Mouse (Mus musculus): ENCODE measurements around the gene Arx.

Gene Arx

DNA sequence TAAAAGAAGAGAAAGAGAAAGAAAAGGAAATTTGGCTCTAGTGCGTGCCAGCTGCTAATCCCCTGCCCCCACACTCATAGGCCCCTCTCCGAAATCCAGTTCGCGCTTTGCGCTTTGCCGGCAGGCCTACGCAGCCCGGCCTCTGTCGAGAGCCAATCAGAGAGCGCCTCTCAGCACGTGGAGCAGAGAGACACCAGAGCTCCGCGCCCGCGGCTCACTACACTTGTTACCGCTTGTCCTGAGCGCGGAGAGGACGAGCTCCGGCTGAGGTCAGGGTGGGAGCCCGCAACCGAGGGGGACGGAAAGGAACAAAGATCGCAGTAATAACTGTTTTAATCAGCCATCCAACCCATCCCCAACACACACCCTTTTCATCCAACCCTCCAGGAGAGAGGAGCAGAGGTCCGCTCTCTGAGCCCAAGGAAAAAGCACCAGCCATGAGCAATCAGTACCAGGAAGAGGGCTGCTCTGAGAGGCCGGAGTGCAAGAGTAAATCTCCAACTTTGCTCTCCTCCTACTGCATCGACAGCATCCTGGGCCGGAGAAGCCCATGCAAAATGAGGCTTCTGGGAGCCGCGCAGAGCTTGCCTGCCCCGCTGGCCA is at the start of gene Arx:
TSS of gene Arx (plus strand) at position 155 of the 603 bp plus-strand sequence.
- DNase-seq (ENCODE audit: low spot score) = no peak

DNA sequence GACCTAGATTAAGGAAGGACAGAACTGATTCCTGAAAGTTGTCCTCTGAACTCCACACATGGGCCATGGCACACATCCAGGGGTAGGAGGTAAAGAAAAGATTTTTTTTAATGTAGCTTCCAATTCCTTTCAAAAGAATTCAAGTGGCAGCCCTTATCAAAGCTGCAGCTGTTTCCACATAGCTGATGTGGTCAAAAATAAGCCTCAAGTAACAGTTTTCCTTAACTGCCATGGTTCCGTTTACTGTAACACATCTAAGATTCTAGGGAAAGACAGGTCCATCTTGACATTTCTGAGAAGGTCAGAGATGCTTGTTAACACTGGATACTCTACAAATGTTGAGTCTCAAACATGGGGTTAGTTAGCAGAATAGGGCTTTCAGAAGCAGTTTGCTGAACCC is 34.9 kb upstream of the Arx start:
- DNase-seq (ENCODE audit: low spot score) = no peak

DNA sequence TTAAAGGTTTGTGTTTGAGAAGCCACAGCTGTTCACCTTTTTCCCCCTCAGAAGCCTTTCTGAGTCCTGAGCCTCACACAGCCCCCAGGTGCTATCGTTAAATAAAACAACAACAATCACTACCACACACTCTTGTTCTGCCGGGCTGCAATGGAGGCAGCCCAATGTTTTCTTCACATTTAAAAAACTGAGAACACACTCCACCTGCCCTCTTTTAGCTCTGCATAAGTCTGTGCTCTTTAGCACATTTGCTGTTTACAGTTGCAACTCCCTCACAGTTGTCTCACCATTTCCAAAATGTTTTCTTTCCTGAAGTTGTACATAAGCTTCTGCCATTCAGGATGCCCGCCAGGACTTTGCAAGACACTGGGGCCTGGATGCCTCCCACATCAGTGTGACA is 10.6 kb upstream of the Arx start:
- no peak for DNase-seq (ENCODE audit: low spot score)

DNA sequence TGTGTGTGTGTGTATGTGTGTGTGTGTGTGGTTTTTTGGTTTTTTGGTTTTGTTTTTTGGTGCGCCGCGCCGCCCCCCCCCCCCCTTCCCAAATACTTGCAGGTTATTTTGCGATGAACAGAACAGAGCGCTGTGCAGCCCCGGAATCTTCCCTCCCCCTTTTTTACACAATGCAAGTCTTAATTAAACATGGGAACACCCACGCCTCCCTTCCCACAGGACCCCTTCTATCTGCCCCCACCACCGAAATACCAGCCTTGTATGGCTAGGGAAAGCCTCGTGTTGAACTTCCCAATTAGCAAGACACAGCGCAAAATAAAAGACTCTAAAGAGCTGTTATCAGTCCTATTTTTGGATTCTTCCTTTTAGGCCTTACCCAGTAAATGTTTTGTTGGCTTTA is 6.3 kb upstream of the Arx start:
- DNase-seq (ENCODE audit: low spot score) = no peak

DNA sequence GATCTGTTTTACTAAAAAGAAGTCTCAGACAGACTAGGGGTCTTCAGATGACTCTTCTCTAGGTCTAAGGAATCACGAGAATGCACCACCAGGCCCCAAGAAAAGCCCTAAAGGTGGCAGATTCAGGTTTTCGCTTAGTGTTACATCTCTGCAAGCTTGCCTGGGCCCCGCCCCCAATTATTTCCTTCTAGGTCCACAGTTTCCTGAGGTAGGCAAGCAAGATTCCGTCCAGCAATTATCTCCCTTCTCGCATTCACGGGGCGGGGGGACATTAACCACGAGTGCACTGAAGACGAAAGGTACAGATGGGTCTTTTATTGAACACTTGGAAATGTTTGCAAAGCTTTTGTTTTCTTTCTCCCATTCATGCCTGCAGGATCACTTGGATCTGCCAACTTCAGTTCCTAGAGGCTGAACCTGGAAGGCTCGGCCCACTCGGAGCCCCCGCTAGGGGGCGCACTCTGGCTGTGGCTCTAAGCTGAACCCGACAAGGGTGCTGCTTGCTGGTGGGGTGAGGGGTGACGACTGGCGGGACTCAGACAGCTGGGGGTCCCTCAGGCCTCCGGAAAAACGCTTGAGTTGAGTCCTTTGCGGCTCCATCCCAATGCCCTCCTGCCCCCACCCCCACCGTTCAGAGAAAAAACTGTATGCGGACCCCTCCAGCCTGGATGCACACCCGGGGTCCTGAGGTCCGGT is 5.1 kb upstream of the Arx start:
- DNase-seq (ENCODE audit: low spot score) = peak; percentile 16

DNA sequence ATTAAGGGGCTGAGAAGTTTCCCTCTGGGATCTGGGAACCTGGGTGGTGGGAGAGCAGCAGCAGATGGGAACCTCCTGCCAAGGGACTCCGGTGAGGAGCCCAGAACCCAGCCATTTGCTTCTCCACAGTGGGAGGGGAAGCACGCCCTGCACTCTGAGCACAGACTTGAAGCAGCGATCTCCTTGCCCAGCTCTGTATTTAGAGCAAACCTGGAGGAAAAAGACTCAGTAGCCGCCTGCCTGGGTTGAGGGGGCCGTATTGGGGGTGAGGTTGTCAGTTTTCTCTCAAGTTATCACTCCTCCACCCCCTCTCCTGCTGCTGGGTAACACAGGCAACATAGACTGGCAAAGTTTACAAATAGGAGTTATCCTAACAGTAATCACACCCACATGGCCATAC is 4.5 kb upstream of the Arx start:
- DNase-seq (ENCODE audit: low spot score) = no peak

DNA sequence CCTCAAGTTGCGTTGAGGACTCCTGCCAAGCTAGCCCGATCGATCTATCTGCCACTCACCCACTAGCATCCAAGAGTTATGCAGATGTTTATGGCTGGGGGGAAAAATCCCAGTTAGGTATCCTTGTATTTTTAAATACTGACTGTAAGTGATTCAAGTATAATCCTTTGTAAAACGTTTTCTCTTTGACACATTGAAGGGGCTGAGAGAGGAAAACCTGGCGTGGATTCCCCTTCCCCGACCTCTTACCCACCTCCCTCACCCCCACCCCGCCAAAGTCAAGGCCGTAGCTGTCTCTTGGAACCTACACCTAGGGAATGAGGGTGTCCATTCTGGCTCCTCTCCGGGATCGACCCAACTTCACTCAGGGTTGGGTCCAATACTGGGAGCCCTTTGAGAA is 1.2 kb upstream of the Arx start:
- no peak for DNase-seq (ENCODE audit: low spot score)

DNA sequence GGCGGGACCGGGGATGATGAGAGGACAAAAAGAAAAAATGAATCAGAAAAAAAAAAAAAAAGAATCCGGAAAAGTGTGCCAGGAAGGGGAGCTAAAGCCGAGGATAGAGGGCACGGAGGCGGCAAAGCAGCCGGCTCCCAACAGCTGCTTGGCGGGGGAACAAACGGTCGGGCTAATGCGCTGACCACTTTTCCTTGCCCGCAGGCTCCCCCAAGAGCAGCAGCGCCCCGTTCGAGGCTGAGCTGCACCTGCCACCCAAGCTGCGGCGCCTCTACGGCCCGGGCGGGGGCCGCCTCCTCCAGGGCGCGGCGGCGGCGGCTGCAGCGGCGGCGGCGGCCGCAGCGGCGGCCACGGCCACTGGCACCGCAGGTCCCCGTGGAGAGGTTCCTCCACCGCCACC is 2.1 kb downstream of the Arx start:
- DNase-seq (ENCODE audit: low spot score) = no peak

DNA sequence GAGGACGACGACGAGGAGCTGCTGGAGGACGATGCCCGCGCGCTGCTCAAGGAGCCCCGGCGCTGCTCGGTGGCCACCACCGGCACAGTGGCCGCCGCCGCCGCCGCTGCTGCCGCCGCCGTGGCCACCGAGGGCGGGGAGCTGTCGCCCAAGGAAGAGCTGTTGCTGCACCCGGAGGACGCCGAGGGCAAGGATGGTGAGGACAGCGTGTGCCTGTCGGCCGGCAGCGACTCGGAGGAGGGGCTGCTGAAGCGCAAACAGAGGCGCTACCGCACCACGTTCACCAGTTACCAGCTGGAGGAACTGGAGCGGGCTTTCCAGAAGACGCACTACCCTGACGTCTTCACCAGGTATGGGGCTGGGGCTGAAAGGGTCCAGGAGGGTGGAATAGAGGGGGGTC is 2.8 kb downstream of the Arx start:
- no peak for DNase-seq (ENCODE audit: low spot score)

DNA sequence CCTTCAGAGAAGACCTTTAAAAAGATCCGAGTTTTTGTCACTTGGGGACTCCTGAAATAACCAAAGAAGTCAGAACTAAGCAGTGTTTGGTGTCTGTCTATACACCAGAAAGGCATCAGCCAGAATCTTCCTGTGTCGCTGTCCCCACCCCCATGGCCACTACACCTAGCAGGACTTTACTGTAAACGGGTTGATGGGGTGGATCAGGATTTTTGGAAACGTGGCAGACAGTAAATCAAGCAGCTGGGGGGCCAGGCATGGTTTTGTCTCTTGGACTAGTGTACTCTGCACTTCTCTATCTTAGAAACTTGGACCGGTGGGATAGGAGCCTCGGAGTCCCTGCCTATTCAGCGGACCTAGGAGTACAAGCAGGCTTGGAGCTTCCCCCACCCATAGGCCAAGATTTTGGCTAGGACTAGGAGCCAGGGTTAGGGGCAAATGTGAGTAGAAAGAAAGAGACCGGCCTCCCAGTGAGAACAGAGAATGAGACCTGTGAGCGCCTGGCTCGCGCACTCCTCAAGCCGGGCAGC is 3.7 kb downstream of the Arx start:
- DNase-seq (ENCODE audit: low spot score) = no peak

DNA sequence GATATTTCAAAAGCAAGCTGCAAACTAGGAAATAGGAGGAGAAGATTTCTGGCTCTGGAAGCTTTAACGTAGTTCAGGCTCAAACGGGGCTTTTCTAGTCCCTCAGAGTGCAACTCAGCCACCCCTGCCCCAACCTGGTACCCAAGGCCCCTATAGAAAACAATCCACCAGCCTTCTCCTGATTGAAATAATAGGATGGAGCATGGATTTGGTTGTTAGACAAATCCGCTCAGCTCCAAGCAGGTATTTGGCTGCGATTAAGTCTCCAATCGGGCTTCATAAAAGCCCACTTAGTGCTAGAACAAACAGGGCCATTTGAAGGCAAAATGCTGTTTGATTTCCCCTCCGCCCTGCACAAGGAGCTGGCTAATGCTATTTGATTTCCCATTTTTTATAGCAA is 5.8 kb downstream of the Arx start:
- no peak for DNase-seq (ENCODE audit: low spot score)

DNA sequence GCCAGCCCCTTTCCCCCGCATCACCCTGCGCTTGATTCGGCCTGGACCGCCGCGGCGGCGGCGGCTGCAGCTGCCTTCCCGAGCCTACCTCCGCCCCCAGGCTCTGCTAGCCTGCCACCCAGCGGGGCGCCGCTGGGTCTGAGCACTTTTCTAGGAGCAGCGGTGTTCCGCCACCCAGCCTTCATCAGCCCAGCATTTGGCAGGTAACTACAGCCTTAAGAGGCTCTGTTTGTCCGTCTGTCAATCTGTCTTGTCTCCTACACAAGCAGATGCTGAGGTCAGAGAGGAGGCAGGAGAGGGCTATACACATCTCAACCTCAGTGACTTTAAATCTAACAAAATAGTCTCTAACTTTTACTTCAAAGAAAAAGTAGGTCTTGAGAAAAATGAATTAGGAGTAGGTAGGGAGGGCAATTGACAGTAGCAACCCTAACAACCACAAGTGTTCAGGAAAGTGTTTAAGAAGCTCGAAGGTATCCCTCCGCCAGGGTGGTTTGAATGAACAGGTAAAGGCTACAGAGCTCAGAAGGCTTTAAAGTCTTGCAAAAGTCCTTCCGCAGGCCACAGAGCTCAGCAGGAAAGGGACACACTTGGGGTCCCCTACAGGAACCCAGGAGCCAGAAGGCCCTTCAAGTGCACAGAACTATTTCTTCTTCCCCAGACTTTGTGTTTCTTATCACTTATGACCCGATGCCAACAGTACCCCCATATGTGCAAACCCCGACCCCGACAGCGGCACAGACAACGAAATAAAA is 8.7 kb downstream of the Arx start:
- no peak for DNase-seq (ENCODE audit: low spot score)

DNA sequence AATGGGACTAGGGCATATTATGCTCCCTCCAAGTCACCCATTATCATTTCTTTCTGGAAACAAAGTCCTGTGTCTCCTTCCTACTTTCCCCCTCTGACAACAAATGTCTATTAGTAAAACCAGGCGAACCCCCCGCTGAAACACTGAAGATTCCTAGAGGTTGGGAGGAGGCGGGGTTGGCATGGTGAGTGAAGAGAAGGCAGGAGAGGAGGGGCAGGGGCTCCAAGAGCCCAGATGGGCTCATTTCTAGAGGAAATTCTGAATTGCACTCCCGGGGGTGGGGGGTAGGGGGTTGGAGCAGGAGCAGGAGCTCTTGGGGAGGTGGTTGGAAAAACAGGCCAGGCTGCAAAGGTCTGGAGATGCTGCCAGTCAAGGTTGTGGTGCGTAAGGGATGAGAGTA is 9.6 kb downstream of the Arx start:
- no peak for DNase-seq (ENCODE audit: low spot score)

DNA sequence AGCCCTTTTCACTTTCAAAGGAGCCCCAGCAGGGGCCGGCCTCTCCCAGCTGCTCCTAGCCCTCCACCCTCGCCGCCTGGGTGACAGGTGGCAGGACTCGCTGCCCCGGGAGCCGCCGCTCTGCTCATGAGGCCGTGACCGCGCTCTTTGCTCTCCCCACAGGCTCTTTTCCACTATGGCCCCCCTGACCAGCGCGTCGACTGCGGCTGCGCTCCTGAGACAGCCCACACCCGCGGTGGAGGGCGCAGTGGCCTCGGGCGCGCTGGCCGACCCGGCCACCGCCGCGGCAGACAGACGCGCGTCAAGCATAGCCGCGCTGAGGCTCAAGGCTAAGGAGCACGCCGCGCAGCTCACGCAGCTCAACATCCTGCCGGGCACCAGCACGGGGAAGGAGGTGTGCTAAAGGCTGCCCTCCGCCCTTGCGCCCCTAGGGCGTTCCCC is 10.8 kb downstream of the Arx start:
- no peak for DNase-seq (ENCODE audit: low spot score)

DNA sequence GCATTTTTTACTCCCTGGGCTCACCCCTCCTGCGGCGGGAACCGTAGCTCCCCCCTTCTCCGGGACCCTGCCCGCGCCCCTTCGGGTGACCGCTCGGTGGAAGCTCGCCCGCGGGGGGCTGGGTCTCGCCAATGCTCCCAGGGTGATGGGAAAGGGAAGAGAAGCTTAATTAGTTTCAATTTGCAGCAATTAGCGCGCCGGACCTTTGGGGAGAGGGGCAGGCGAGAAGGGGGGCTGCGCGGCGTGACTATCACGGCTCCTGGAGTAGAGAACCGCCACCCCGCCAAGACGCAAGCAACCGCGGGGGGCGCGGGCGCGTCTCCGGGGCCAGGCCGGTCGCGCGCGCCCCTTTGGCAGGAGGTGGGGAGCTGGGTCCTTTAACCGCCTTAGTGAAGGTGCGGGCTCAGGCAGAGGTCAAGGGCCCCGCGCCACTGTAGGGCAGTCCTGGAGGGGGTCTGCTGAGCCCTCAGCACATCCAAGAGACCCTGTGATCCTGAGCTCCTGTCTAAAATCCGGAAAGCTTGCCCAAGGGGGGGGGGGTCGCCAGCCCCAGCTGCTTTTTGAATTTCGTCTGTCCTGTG is 12.9 kb downstream of the Arx start:
- no peak for DNase-seq (ENCODE audit: low spot score)

DNA sequence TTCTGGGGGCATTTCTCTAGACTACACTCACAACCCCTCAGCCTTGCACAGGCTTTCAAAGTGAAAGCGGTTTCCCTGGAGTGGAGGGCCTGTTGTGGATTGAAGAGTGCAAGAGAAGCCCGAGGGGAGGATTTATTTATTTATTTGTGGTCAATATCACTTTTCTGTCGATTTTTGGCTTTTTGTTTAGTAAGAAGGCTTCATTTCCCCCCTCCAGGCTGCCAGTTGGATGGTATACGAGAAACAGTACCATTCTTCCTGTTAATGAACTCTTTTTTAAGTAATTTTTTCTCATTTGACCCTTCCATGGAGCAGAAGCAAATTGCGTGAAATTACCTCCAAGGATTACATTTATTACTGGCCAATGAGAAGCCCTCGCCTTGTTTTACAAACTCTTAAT is 13.5 kb downstream of the Arx start:
- no peak for DNase-seq (ENCODE audit: low spot score)

DNA sequence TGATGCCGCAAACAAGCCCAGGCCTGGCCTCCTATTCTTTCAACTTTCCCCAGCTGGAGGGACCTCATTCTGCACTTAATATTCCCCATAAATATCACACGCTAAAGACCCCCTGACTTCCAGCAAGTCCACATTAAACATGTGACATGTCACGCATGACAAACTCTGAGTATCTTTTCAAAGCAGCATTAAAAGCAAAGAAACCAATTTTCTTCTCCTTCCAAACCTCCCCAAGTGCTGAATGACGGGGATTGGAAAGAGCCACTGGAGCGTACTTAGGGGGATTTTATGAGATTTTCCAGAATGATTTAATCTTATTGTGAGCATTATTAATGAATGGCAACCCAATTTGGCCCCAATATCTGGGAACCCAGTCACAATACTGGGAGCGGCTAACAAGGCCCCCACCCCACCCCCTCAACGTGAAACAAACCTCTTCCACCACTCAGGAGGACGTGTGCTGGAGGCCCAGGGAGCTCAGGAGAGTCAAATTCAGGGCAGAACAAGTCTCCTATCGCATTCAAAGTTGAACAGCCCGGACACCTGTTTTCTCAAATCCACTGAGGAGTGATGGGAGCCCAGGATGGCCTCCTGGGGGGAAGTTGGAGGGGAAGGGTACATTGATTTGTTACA is 14.1 kb downstream of the Arx start:
- DNase-seq (ENCODE audit: low spot score) = no peak

DNA sequence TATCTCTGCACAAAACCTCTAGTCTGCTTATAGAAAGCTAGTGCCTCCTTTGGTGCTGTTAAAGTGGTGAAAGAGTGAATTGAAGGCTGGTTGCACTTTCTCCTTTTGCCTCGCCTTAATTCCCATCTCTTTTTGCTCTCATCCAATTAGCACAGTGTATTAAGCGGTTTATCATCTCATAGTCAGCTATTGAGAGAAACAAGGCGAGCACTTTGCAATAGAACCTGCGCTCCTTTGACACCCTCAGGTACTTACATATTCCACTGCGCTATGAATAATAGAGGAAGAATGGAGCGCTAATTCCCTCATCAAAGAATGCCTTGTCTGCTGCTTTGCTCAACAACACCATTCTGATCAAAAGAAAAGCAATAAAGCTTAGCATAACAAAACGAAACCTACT is 15.6 kb downstream of the Arx start:
- DNase-seq (ENCODE audit: low spot score) = no peak

DNA sequence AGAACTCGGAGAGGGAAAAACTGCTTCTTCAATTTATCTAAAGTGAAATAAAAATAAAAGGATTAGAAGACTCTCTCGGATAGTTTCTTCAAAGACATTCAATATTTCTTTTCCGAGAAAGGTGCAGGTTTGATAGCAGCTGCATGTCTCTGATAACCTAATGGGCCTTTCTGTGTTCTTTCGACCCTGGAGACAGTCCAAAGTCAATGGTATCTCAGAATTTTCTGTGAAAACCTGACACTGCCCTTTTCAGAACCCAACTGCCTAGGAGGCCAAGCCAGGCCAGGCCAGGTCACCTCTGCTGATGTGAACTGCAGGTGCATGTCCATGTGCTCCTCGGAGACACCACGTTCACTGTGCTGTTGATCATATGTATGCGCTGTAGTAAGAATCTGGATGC is 19.5 kb downstream of the Arx start:
- no peak for DNase-seq (ENCODE audit: low spot score)

DNA sequence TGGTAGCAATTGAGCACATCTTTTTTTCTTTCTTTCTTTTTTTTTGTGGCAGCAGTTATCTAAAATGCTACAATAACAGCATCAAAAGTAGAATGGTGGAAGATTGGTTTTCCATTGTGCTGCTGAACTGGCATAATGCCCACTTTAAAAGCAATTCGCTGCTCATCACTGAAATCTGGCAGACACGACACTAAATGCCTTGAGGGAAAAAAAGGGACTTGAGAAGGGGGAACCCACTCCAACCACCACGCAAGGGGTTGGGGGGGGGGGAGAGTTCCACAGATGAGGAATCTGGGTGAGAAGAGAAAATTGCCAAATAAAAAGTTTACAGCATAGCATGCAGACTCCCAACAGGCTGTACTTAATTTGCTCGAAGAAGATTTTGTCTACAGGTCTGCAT is 31.3 kb downstream of the Arx start:
- no peak for DNase-seq (ENCODE audit: low spot score)

DNA sequence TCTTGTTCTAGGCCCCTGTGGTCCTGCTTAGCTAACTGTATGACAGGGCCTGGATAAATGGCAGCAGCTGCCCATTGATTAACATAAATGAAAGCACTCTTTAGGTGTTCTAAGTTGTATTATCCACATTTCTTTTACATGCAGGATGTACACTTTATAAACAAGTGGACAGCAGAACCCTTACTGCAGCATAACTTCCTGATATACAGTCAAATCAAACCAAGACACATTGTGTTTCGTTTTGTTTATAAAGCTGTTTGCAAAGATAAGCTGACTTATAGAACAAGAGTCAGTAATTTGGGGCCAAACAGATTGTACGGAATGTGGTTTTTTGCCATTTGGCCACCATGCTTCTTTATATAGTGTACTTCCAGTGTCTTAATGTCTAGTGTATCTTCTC is 33.7 kb downstream of the Arx start:
- no peak for DNase-seq (ENCODE audit: low spot score)

DNA sequence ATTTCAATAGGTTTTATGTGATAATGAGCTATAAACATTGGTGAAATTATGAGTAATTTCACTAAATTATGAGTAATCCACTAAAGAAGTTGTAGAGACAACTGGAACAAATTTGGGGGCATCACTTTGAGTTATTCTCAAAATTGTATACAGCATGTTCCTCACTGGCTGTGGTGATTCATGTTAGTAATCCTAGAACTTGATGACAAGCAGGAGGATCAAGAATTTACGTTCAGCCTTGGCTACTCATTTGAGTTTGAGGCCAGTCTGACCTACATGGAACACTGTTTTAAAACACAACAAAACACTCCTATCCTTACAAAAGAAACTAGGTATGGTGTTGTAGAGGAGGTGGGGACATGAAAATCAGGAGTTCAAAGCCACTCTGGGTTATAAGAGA is 35.1 kb downstream of the Arx start:
- no peak for DNase-seq (ENCODE audit: low spot score)

Measured in MN1 (cell line).